Mouse (Mus musculus) retina, embryonic 14.5 days (tissue): ENCODE data around the gene Pgrmc2.

Experiments used
- DNase-seq: peaks from one replicate; pipeline ENCODE4 v3.0.0-alpha.2; 2015; ENCODE audit warnings: low spot score

Pgrmc2 gene

DNA sequence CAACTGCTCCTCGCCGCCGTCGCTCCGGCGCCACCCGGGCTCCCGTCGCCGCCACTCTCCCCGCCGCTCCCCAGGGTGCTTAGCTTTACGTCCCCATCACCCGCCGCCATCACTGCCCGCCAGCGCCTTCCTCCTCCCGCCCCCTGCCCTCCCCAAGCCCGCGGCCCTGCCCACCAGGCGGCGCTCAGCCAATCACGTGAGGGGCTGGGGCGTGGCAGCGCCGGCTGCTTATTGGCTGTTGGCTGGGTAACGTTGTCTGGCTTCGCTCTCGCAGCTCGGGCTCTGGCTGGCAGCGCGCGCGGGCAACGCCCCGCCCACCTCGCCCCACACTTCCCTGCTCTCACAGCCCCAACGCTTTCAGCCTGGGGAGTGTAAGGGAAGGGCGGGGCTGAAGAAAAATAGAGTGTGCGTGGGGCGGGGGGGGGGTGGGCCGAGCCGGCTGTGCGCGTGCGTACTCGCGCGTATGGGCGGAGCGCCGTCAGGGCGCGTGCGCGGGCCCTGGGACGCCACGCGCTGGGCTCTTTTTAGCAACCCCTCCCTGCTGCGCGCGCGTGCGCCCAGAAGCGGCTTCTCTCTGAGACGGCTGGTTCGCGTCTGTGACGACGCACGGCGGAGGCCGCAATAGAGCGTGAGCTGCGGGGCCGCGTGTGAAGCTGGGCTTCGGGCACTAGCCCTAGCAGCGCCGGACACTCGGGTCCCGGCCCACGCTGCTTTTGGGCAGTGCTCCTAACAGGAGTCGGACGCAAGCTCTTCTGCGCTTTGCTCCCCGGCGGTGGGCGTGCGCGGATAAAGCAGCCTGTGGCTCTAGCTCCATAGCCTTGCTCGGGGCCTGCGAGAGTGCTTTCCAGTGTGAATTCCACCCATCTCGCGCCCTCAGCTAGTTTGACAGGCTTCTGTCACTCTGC, at the start of gene Pgrmc2:
Gene Pgrmc2 (minus strand): TSS at position 162 of the 905 bp plus-strand sequence.
- peak; percentile 98 for DNase-seq

DNA sequence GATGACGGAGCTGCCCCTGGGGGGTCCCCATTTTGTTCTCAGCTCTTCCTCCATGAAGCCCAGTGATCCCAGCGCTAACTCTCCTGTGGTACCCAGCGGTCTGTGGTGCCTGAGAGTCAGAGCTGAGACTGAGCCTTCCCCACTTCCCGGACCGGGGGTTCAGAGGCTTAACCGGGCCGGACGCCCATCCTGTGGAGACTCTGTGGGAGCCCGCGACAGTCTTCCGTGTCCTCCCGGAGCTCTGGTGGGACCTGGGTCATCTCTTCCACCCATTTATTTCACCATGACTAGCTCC, 41.1 kb upstream of the Pgrmc2 start:
- no peak for DNase-seq

DNA sequence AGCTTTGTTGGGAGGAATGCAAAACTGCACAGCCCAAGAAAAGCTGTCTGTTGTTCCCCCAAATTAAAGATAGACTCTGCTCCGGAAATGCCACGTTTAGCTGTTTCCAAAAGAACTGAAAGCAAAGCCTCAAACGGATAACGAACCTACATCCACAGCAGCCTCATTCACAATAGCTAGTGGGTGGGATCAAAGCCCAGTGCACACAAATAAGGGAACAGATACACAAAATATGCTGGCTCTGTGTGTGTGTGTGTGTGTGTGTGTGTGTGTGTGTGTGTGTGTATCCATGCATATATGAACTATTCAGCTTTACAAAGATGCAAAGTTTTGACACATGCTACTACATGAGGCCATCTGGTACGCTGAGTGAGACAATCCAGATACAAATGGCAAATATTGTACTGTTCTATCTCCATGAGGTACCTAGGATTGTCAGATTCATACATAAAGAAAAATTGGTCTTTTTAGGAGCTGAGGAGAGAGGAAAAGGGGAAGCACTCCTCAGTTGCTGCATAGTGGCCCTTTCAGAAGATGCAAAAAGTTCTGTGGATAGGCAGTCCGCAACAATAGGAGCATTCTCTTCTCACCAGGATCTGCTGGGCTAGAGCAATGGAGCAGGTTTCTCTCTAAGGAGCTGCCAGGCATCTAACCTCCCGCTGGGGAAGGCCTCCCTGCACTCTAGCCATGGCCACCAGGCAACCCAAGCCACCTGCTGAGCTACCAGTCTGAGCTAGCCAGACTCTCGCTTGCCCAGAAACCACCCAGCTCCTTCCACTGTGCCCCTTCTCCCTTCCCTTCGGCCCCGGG, 40.5 kb upstream of the Pgrmc2 start:
- DNase-seq = peak; percentile 52

DNA sequence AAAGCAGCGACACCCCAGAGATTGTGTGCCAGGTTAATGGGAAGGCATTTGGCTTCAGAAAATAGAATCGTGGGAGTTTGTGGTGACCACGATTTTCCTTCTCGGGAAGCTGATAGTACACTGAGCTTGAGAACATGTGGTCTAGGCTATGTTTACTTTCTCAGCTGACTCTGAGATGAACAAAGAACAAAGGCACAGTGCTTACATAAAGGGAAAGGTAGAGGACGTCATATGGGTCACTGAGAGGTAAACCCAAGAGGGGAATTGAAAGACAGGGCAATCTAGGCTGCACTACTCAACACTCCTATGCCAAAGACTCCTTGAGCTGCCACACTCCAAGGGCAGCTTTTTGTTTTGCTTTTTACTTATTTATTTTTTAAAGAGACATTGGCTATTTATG, 35.3 kb upstream of the Pgrmc2 start:
- DNase-seq = no peak

DNA sequence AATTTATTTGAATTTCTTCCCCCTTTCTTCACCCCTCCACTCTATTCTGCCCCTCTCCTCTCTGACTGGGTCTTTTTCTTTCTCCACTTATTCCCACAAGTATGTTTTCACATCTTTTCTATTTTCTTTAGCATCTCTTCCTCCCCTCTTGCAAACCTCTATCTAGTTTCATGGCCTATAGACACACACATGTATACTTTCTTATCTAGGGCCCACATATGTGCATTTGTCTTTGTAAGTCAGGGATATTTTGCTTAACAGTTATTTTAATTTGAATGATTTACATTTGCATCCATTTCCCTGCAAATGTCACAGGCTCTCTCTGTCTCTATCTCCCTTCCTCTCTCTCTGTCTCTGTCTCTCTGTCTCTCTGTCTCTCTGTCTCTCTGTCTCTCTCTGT, 34.6 kb upstream of the Pgrmc2 start:
- DNase-seq = no peak

DNA sequence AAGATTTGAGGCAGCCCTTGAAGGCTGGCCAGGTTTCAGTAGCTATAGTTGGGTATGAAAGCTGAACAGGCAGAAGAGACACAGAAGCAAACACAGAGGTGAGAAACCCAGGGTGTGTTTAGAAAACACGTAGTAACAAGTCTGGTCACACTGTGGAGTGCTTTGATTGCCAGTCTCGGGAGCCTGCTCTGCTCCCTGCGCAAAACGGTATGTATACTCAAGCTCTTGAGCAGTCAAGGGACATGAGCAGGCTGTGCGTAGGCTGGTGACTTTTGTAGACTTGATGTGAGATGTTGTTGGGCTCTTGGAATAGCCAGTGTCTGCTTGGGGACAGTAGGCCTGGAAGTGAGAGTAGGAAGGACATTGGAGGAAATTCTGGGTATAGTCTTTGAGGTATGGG, 30.3 kb upstream of the Pgrmc2 start:
- no peak for DNase-seq

DNA sequence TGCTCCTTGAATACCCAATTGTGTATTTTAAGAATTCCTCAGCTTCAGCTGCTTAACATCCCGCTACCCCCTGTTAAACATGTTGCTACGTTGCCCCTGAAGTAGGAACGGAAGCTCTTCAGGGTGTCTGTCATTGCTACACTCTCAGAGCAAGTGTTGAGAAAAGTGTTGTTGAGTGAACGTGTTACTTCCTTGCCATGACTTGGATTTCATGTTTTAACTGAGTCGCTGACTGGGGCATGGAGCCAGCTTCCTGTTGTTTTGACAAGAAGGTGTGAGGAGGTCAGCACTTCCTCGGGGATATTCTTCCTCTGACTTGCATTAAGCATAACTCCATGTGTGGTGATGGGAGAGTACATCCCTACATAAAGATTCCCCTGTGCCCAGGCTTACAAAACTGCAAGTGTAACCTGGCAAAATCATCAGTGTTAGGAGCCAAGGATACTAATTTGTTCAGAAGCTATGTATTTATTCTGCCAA, 25.5 kb upstream of the Pgrmc2 start:
- DNase-seq = no peak

DNA sequence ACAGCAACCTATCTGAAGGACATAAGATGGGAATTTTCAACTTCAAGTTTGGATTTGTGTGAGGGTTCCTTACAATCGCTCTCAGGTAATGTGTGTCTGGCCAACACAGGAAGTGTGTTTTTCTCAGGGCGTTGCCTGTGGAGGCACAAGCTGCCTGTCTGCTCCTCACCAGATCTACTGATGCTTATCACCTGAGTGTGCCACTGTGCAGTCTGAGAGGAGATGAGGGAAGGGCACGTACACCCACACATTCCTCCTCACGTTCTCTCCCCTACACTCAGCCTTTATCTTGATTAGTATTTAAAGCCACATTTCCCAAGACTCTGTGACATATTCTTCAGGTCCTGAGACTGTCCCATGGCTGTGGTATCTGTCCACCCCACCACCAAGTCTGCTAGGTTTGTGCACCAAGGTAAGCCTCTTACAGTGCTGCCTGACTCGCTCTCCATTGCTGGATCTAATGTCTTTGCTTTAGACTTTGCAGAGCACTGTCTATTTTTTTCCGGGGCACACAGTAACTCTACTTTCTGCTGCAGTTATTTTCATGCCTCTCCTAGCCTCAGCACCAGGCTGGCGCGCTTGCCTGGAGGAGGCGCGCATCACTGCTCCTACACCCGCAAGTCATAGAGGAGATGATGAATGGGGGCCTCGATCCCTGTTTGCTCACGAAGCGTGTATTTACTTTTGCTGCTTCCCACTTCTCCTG, 24.9 kb upstream of the Pgrmc2 start:
- DNase-seq = no peak

DNA sequence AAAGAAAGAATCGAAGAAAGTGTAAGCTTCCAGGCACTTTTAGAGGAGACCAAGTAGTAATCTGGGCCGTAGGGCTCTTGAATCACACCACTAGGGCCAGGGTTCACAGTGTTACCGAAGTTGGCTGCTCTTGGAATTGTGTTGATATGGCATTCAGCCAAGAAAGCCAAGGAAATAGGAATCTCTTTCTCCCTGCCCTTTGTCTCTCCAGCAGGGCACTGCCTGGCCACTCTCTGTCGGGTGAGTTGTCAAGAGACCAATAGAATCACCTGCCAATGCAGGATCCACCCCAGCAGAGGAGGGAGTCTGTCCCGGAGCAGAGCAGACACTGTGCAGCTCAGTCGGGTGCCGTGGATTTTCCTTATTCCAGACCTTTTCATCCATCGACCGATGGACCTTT, 19.1 kb upstream of the Pgrmc2 start:
- no peak for DNase-seq

DNA sequence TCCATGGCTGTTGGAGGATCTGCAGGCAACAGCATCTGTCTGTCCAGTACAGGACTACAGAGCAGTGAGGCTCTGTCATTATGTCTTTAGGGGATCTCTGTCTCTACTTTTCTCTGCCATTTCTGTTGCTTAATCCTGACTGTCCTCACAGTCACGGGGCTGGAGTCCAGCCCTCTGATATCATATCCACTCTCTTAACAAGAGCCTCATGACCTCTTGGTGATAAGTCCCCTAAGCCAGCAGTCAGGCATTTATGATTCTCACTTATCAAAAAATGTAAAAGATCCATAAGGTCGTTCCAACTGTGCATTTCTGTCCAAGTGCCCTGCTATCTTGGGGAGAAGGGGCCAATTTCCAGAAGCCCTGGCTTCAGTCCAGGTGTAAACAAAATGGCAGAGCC, 17.3 kb upstream of the Pgrmc2 start:
- no peak for DNase-seq

DNA sequence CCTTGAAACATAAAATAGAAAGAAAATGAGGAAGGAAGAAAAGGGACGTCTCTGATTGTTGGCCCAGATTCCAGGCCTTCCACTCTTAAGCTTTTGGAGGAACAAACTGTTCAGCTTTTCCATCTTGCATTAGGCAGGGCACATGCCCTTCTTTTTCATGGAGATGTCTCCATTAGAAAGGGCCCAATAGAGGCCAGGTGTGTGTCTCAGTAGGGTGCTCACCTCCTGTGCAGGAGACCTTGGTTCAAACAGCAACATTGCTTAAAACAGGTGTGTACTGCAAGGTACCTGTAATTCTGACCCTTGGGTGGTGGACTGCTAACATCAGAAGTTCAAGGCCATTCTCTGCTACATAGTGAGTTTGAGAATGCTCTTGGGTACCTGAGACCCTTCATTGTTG, 16.8 kb upstream of the Pgrmc2 start:
- DNase-seq = no peak

DNA sequence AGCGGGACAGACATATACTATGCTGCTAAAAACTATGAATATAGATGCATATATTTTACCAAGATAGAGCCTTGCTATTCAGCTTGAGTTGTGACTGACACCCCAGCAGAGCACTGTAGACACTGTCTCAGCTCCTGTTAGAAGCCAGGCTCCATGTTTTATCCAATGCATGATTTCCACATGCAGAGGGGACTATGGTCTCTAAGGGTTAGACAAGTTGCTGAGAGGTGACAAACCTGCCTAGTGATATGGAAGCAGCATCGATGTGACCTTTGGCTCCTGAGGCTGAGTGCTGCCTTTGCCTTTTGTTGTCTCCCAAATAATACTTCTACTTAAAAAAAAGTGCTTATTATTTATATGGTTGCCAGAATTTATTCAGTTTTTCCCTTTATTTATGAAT, 10.4 kb upstream of the Pgrmc2 start:
- no peak for DNase-seq

DNA sequence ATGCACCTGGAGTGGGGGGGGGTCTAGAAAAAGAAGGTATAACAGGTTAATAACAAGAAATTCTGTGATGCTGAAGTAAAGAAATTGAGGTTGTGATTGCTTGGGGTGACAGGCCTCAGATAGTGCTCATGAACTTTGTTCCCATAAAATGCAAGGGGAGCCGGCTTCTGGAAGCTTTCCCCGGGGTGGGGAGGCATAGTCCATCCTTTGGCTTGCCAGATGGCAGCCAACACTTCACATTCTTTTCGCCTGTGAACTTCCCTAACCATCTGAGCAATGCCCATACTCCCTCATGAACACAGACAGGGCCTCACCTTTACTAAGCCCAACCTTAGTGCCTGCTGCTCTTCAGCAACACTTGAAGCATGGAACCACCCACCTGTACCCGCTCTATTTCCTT, 9.5 kb upstream of the Pgrmc2 start:
- DNase-seq = no peak

DNA sequence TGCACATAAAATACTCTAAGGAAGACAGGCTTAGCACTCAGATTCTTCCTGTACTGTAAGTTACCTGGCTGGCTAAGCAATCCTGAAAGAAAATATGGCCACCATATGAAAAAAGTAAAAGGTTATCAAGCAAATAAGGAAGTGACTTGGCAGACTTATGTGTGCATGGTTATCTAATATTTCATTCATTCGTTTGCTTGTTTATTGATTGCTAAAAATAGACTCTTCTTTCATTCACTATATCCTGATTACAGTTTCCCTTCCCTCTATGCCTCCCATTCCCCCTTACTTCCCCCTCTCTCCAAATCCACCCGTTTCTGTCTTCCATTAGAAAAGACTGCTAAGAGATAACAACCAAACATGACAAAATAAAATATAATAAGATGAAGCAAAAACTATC, 8.0 kb upstream of the Pgrmc2 start:
- DNase-seq = no peak

DNA sequence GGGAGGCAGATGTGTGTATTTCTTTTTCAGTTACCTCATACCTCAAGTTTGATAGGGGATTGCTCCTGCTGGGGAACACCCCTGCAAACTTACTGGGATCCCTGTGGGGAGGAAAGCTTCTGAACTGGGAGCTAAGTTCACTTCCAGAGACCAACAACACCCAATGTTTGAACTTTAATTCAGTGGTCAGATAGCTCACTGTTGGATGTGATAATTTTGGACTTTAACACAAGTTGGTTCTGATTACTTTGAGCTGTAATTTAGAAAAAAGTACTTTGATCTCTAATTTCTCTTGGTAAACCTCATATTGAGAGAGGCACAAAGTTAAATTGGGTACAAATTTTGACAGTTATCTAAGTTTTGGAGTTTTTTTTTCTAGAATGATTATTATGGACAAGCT, 4.2 kb upstream of the Pgrmc2 start:
- no peak for DNase-seq

DNA sequence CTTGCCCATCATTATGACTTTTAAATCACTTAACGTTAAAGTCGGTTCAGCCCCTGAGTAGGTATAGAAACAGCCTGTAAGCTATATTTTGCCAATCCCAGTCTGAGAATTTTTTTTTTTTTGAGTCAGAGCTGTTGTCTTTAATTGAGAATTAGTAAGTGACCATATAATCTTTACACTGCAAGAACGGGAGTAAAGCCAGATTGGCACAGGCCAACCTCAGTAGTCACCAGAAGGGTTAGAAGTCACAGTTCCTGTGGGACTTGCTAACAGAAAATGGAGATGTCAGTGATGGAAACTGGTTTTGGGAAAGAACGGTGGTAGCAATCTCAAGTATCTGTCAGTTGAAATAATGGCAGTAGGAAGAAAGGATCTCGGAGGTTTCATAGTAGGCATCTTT, 1.6 kb upstream of the Pgrmc2 start:
- DNase-seq = no peak

DNA sequence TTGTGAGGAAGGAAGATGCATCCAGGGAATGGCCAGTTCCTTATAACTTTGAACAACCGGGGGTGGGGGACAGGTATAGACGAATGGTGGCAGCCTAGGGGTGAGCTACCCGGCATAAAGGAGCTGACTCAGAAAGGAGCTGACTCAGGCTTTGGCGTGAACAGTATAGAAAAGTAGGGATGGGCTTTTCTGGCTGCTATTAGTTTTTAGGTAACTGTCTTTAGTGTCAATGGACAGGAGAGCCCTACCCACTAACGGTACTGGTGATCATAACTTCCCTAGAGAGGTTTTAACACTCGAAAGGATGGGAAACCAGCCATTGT, 905 bp upstream of the Pgrmc2 start:
- DNase-seq = no peak

DNA sequence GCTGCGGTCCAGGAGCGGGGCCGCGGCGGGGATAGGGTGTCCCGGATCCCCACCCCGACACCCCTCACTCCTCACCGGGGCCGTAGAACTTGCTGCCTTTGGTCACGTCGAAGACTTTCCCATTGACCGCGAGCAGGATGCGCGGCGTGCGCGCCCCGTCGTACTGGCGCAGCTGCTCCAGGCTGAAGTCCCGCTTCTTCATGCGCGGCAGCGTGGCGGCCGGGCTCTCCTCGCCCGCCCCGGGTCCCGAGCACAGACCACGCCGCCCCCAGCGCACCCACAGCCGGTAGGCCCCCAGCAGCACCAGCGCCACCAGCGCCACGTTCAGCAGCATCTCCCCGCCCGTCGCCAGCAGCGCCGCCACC, 344 bp downstream of the Pgrmc2 start:
- DNase-seq = no peak

DNA sequence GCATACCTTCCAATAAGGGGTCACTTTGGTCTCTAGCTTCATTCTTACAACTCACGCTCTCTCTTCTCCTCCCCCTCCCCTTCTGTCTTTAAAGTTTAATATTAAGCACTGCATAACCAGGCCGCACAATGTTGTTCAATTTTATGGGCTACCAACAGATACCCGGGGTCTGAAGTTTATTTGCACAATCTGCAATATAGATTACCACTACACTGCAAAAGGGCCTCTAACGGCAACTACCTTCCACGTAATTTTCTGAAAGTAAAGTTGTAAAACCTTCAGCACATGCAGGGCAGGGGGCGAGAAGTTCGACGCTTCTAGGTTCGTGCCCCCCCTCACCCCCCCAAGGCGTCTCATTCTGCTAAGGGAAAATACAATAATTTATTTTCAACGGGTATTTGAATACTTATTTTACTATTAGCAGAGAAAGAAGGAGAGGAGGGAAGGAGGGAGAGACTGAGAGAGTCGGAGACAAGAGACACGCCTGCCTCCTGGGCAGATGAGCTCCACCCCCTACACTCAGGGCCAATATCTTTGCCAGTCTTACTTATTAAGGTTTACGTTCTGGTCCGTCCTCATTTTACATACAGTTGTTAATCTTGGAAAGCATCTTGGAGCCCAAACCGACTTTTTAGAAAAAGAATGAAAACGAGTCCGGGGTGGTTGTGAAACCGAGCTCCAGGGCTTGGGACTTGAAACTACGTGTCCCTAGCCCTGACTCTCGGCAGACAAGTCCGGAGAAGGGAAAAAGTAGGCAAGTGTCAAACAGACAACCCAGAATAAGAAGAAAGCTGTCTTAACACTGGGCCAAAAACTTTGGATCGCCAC, 1.2 kb downstream of the Pgrmc2 start:
- peak; percentile 49 for DNase-seq

DNA sequence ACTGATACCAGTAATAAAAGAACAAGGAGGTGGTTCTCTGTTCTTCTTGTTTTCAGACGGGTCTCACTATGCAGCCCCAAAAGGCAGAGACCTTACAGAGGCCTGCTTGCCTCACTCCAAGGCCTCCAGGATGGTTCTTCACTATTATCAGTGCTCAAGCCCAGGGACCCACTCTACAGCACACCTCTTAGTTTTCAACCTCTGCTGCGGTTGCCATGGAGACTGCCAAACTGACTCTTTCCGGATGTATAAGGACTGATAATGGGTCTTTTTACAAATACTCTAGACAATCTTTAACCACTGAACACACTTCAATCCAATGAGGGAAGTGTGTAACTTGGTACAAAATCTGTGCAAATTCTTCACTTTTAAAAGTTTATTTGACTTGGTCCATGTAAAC, 2.1 kb downstream of the Pgrmc2 start:
- no peak for DNase-seq

DNA sequence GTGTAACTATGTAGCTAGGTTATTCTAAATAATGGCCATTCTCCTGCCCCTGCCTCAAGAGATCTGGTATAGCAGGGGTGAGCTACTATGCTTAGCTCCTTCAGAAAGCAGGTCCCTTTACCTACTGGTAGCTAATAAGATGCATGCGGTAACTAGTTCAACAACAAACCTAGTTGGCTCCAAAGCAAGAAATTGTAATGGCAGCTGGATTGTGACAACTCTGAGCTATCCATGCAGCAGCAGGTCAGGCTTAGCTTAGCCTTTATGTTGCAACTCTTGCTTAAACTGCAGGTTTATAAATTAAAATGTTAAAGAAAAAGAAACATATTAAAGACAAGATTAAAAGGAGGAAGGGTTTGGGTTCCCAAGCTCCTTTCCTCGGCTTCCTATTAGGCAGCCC, 4.2 kb downstream of the Pgrmc2 start:
- DNase-seq = no peak

DNA sequence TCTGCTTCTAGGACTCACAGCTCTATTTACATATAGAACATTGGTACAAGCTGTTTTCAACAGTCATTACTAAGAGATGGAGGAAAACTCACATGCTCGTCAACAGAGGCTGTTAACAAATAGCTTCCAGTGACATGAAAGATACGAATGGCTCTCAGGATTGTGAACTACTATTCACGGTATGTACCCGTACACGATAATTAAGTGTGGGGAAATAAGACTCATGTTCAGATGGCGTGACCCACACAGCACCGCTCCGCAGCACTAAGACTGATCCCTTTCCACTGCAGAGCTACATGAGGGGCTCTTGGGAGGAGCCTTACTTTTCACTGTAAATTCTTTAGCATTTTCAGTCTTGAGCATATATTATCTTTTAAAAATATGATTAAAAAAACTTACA, 7.5 kb downstream of the Pgrmc2 start:
- DNase-seq = no peak
